Mouse (Mus musculus) stomach, embryonic 16.5 days (tissue): Measurements from ENCODE around the gene Zcchc2. TPM values are rescaled to one million over a fixed set of nuclear protein-coding genes. Genes with fewer than 3 reads are reported as not detected.

ENCODE experiments used
- ATAC-seq: fragments of 200-750 bp; cut with Nextera tagmentation; 2 replicates; pipeline ENCODE4 v1.8.0; 2017; ENCODE audit warnings: moderate number of reproducible peaks, moderate TSS enrichment; ENCODE audit not compliant: insufficient read depth, low FRiP score
- H3K27ac ChIP-seq: fragments of 300-500 bp; sonication (generic); 2 replicates; pipeline ENCODE4 v1.5.1; 2014; ENCODE audit warnings: low read length
- H3K27me3 ChIP-seq: fragments of 300-500 bp; sonication (generic); 2 replicates; pipeline ENCODE4 v1.6.1; 2014; ENCODE audit warnings: low read length, control low read depth, mixed read lengths; ENCODE audit not compliant: control insufficient read depth, insufficient read depth
- H3K36me3 ChIP-seq: fragments of 300-500 bp; sonication (generic); 2 replicates; pipeline ENCODE4 v1.6.1; 2014; ENCODE audit warnings: low read length; ENCODE audit not compliant: control insufficient read depth, insufficient read depth
- H3K4me1 ChIP-seq: fragments of 300-500 bp; sonication (generic); 2 replicates; pipeline ENCODE4 v1.6.1; 2014; ENCODE audit warnings: low read length, control low read depth, mixed read lengths; ENCODE audit not compliant: control insufficient read depth, insufficient read depth
- H3K4me2 ChIP-seq: fragments of 300-500 bp; sonication (generic); 2 replicates; pipeline ENCODE4 v1.6.1; 2014; ENCODE audit warnings: low read depth, low read length, mixed read lengths
- H3K4me3 ChIP-seq: fragments of 300-500 bp; sonication (generic); replicated peaks from 2 replicates; pipeline ENCODE4 v1.5.1; 2014; ENCODE audit warnings: mild to moderate bottlenecking, low read length
- H3K9ac ChIP-seq: fragments of 300-500 bp; sonication (generic); 2 replicates; pipeline ENCODE4 v1.6.1; 2014; ENCODE audit warnings: low read length
- H3K9me3 ChIP-seq: fragments of 300-500 bp; sonication (generic); replicated peaks from 2 replicates; pipeline ENCODE4 v1.6.1; 2016; ENCODE audit warnings: low read length, control low read depth; ENCODE audit not compliant: control insufficient read depth
- WGBS: fragments of 180-500 bp; shearing (Covaris S2); extraction: QIAGEN DNeasy Blood & Tissue Kit; methylation state at CpG from one replicate; pipeline ENCODE4 v1.1.7; 2014; 5-methylcytosine and 5-hydroxymethylcytosine counted together
- polyA plus RNA-seq: library from polyadenylated mRNA; unstranded; fragments of >200 nt; fragmentation: Nextera tagmentation; extraction: Ambion mirVana; gene quantifications from 2 replicates; pipeline ENCODE4 v1.2.1, GENCODE M21; 2015

Zcchc2 gene
- polyA plus RNA-seq: 2.2 and 2.6 TPM in 2 replicates

GRCm38 (mm10) chr1:105990138-105990821, at the start of gene Zcchc2:
Gene Zcchc2, plus strand, starts transcription at chr1:105990406.
- Histone ChIP-seq H3K4me3 (peak within 1 kb of the TSS; percentile 86), H3K27me3 (no peaks in the 10 kb centered on the region), H3K36me3 (no peaks in the 10 kb centered on the region), H3K9me3 (no peaks in the 10 kb centered on the region), H3K4me1 (peaks cover 6% of the 10 kb centered on the region), H3K4me2 (peak within 1 kb of the TSS; percentile 97), H3K9ac (peak within 1 kb of the TSS; percentile 94), H3K27ac (peak within 1 kb of the TSS; percentile 97)
- under 1% methylated on average over 82 of the region's 83 CpGs for WGBS
- ATAC-seq: peak; percentile 96

GRCm38 (mm10) chr1:105944927-105945580, 45.2 kb upstream of the Zcchc2 start:
- H3K4me1 ChIP-seq: no peaks in the 10 kb centered on the region
- no peak overlapping the region for H3K27ac ChIP-seq
- no peak overlapping the region for H3K4me2 ChIP-seq
- no peaks in the 10 kb centered on the region for H3K27me3 ChIP-seq
- H3K9ac ChIP-seq: no peak overlapping the region
- WGBS: 63% methylated on average over 10 of the region's 10 CpGs
- no peak for ATAC-seq
- H3K4me3 ChIP-seq: no peak overlapping the region
- H3K9me3 ChIP-seq: no peaks in the 10 kb centered on the region
- H3K36me3 ChIP-seq: no peaks in the 10 kb centered on the region

DNA sequence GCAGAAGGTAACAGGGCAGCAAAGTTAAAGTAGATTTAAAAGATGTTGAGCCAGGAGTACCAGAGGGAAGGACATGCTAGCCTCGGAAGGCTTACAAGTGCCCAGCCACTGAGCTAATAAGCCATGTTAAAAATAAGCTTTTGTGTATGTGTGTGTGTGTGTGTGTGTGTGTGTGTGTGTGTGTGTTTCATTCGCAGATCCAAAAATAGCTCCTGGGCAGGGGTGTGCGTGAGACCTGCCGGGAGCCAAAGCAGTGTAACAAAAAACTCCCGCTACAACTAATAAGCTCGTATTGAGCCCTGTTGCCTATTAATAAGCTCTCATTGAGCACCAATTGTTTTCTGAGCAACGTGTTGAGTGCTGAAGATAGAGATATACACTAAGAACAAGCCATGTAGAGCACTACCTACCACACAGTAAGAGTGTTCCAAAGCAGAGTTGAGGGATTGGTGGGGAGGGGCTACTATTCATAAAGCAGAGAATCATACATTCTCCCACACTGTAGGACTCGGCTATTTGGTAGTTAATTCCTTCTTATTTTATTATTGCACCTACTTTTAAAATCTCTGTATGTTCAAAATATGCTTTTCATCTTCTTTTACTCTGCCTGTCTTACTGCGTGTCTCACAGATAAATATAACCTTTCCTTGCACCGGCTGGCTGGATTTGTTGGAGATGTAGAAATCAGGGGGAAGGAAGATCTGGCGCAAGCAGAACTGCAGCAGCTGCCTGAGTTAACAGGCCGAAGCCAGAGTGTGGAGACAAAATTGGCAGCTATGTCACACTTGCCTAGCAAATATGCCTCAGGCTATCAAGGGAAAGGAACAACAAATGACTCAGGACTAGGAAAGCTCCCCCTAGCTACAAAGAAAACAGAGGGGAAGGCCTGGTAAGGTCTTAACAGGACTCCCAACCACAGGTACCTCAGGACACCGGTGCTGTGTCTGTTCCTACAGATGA, 43.3 kb upstream of the Zcchc2 start:
- Histone ChIP-seq H3K4me2 (no peak overlapping the region), H3K36me3 (no peaks in the 10 kb centered on the region), H3K9me3 (no peaks in the 10 kb centered on the region), H3K27ac (no peak overlapping the region), H3K4me3 (no peak overlapping the region), H3K27me3 (no peaks in the 10 kb centered on the region), H3K4me1 (no peaks in the 10 kb centered on the region), H3K9ac (no peak overlapping the region)
- 68% methylated on average over 13 of the region's 13 CpGs for WGBS
- ATAC-seq: no peak

- H3K36me3 ChIP-seq: no peaks in the 10 kb centered on the region
- no peaks in the 10 kb centered on the region for H3K4me1 ChIP-seq
Observed at GRCm38 (mm10) chr1:105948352-105948751, 41.9 kb upstream of the Zcchc2 start.

GRCm38 (mm10) chr1:105953588-105953987, 36.6 kb upstream of the Zcchc2 start:
- Histone ChIP-seq H3K4me2 (no peak overlapping the region), H3K27me3 (no peaks in the 10 kb centered on the region), H3K9me3 (no peaks in the 10 kb centered on the region; the same call in 1 of the 2 replicates), H3K27ac (no peak overlapping the region), H3K4me3 (no peak overlapping the region), H3K9ac (no peak overlapping the region), H3K36me3 (no peaks in the 10 kb centered on the region), H3K4me1 (no peaks in the 10 kb centered on the region)
- ATAC-seq: no peak
- WGBS: 42% methylated on average over 2 of the region's 2 CpGs

More at GRCm38 (mm10) chr1:105948352-105948751, 41.9 kb upstream of the Zcchc2 start:
- no peaks in the 10 kb centered on the region for H3K9me3 ChIP-seq
- no peak overlapping the region for H3K9ac ChIP-seq
- no peaks in the 10 kb centered on the region for H3K27me3 ChIP-seq
- H3K27ac ChIP-seq: no peak overlapping the region
- 76% methylated on average over 6 of the region's 6 CpGs for WGBS
- H3K4me2 ChIP-seq: no peak overlapping the region
- no peak overlapping the region for H3K4me3 ChIP-seq
- ATAC-seq: no peak

- ATAC-seq: no peak
- Histone ChIP-seq H3K4me2 (no peak overlapping the region), H3K27ac (no peak overlapping the region), H3K9me3 (no peaks in the 10 kb centered on the region; the same call in 1 of the 2 replicates), H3K4me1 (no peaks in the 10 kb centered on the region), H3K36me3 (no peaks in the 10 kb centered on the region), H3K9ac (no peak overlapping the region), H3K27me3 (no peaks in the 10 kb centered on the region), H3K4me3 (no peak overlapping the region)
Observed at GRCm38 (mm10) chr1:105954047-105954446, 36.2 kb upstream of the Zcchc2 start.

GRCm38 (mm10) chr1:105956057-105956456, 34.1 kb upstream of the Zcchc2 start:
- H3K9me3 ChIP-seq: no peaks in the 10 kb centered on the region; the same call in 1 of the 2 replicates
- 85% methylated on average over 5 of the region's 5 CpGs for WGBS
- no peak overlapping the region for H3K27ac ChIP-seq
- no peak overlapping the region for H3K4me3 ChIP-seq
- no peak for ATAC-seq
- H3K9ac ChIP-seq: no peak overlapping the region
- H3K27me3 ChIP-seq: no peaks in the 10 kb centered on the region
- H3K4me2 ChIP-seq: no peak overlapping the region
- H3K4me1 ChIP-seq: no peaks in the 10 kb centered on the region
- no peaks in the 10 kb centered on the region for H3K36me3 ChIP-seq

- no peak for ATAC-seq
- no peaks in the 10 kb centered on the region for H3K36me3 ChIP-seq
- no peak overlapping the region for H3K27ac ChIP-seq
- no peaks in the 10 kb centered on the region for H3K27me3 ChIP-seq
- 72% methylated on average over 4 of the region's 4 CpGs for WGBS
- H3K4me1 ChIP-seq: no peaks in the 10 kb centered on the region
- H3K9ac ChIP-seq: no peak overlapping the region
- no peak overlapping the region for H3K4me3 ChIP-seq
- H3K4me2 ChIP-seq: no peak overlapping the region
- no peaks in the 10 kb centered on the region for H3K9me3 ChIP-seq
Observed at GRCm38 (mm10) chr1:105961472-105961871, 28.7 kb upstream of the Zcchc2 start.
